32 mouse cellular contexts compared by ENCODE assay signal in the genomic region with DNA sequence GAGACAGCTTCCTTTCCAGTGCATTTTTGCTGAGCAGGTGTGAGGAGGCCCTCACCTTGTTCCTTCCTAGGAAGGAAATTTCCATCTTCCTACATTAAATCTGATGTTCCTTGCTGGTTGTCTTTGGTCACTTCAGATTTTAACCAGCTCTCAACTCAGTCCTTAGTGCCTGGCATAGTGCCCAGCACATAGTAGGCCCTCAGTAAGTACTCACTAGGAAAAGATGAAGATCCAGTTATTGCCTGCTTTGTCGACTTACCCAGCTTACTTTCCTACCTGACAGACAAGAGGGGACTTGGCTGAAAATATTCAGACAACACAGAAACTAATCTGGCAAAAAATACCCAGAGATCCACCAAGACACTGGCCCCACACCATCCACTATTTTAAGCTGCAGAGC. TPM values are rescaled to one million over a fixed set of nuclear protein-coding genes. Genes with fewer than 3 reads are reported as not detected.
DNase-seq lines count a peak whose midpoint lies in the region; ATAC-seq and TF ChIP-seq lines count a peak whose summit lies in the region.
"Had no signal": no experiment of that assay in that cellular context is flagged by ENCODE, and none has a peak within 500 bp of the region (broad histone marks: within the 10 kb centered on the region; RNA-seq: fewer than 3 reads in every experiment).

No protein-coding gene starts in this region.

- no peak for TF ChIP-seq EP300 in lung, postnatal 0 days (IDR thresholded peaks at IDR 0.05)

- no peak overlapping the region for H3K4me3 ChIP-seq in heart, embryonic 12.5 days
- H3K4me3 ChIP-seq in intestine, embryonic 15.5 days (replicated peaks): no peak overlapping the region
- H3K4me3 ChIP-seq in intestine, postnatal 0 days (ENCODE audit: low read depth, low read length): no peak overlapping the region
- H3K4me3 ChIP-seq in lung, postnatal 0 days (ENCODE audit: low read depth, low read length): no peak overlapping the region
- H3K4me3 ChIP-seq in limb, embryonic 15.5 days: no peak overlapping the region
- H3K4me3 ChIP-seq: embryonic facial prominence, embryonic 13.5 days; forebrain, embryonic 10.5 days; forebrain, embryonic 15.5 days; heart, adult 2 months; kidney, embryonic 15.5 days; liver, embryonic 15.5 days; megakaryocyte, embryonic 14.5 days; midbrain, embryonic 12.5 days; myocyte; neural tube, embryonic 12.5 days had no signal

- H3K27ac ChIP-seq in heart, embryonic 12.5 days (ENCODE audit: poor library complexity, severe bottlenecking): 0 out of 2 replicates have a peak overlapping the region, but pooled peaks have one; percentile 21
- H3K27ac ChIP-seq in intestine, embryonic 15.5 days: peak overlapping the region; percentile 90; the same call in 1 of the 2 replicates
- H3K27ac ChIP-seq in intestine, postnatal 0 days (ENCODE audit: low read depth, low read length): no peak overlapping the region
- peak overlapping the region; percentile 78; the same call in 1 of the 2 replicates for H3K27ac ChIP-seq in lung, postnatal 0 days (ENCODE audit: low read length)
- peak overlapping the region; percentile 47; the same call in 1 of the 2 replicates for H3K27ac ChIP-seq in limb, embryonic 15.5 days
- H3K27ac ChIP-seq: forebrain, embryonic 15.5 days; heart, adult 2 months; liver, embryonic 15.5 days; midbrain, embryonic 12.5 days; neural tube, embryonic 12.5 days had no signal

- intact Hi-C loops in heart, postnatal 25 days (cut with DNase I): no loop called here
- intact Hi-C loops in left cerebral cortex, postnatal 14 days (cut with DNase I): no loop called here

- no peaks in the 10 kb centered on the region for H3K27me3 ChIP-seq in heart, embryonic 12.5 days (replicated peaks)
- no peaks in the 10 kb centered on the region for H3K27me3 ChIP-seq in intestine, embryonic 15.5 days (replicated peaks)
- no peaks in the 10 kb centered on the region for H3K27me3 ChIP-seq in intestine, postnatal 0 days (replicated peaks; ENCODE audit: control insufficient read depth, insufficient read depth, low read length)
- no peaks in the 10 kb centered on the region for H3K27me3 ChIP-seq in lung, postnatal 0 days (replicated peaks; ENCODE audit: insufficient read depth, low read length)
- H3K27me3 ChIP-seq in limb, embryonic 15.5 days: no peaks in the 10 kb centered on the region
- H3K27me3 ChIP-seq: embryonic facial prominence, embryonic 13.5 days; forebrain, embryonic 15.5 days; kidney, embryonic 15.5 days; liver, embryonic 15.5 days; megakaryocyte, embryonic 14.5 days; midbrain, embryonic 12.5 days; neural tube, embryonic 12.5 days had no signal

- peaks cover 38% of the 10 kb centered on the region for H3K4me1 ChIP-seq in heart, embryonic 12.5 days (replicated peaks)
- peaks cover 47% of the 10 kb centered on the region for H3K4me1 ChIP-seq in intestine, embryonic 15.5 days (replicated peaks)
- H3K4me1 ChIP-seq in intestine, postnatal 0 days (replicated peaks; ENCODE audit: control insufficient read depth, insufficient read depth, low read length): peaks cover 13% of the 10 kb centered on the region
- peaks cover 41% of the 10 kb centered on the region for H3K4me1 ChIP-seq in lung, postnatal 0 days (ENCODE audit: insufficient read depth, low read depth, low read length)
- peaks cover 29% of the 10 kb centered on the region for H3K4me1 ChIP-seq in limb, embryonic 15.5 days

- 0 out of 2 replicates have a peak, but pooled peaks cover 3% of the 10 kb centered on the region for H3K9me3 ChIP-seq in heart, embryonic 12.5 days (replicated peaks)
- H3K9me3 ChIP-seq in intestine, embryonic 15.5 days: no peaks in the 10 kb centered on the region
- H3K9me3 ChIP-seq in intestine, postnatal 0 days (ENCODE audit: control insufficient read depth): no peaks in the 10 kb centered on the region
- H3K9me3 ChIP-seq in lung, postnatal 0 days (ENCODE audit: low read length): no peaks in the 10 kb centered on the region
- H3K9me3 ChIP-seq in limb, embryonic 15.5 days: no peaks in the 10 kb centered on the region
- H3K9me3 ChIP-seq: embryonic facial prominence, embryonic 13.5 days; forebrain, embryonic 10.5 days; forebrain, embryonic 15.5 days; liver, embryonic 15.5 days; midbrain, embryonic 12.5 days; neural tube, embryonic 12.5 days had no signal

- DNase-seq in heart, postnatal 25 days (ENCODE audit: low spot score): no peak
- no peak for DNase-seq in lung, postnatal 0 days (ENCODE audit: low spot score)
- no peak for DNase-seq in lung, postnatal 4 days
- no peak for DNase-seq in left cerebral cortex, postnatal 14 days (ENCODE audit: low spot score in 2 of 2)
- DNase-seq: adrenal gland, adult 2 months; adrenal gland, postnatal 36 days; cerebellum, adult 18-20 months; gastrocnemius, postnatal 36 days; heart, adult 2 months; heart, postnatal 14 days; kidney, adult 11 months; kidney, postnatal 25 days; left cerebral cortex, postnatal 4 days; lung, postnatal 10 days; right cerebral cortex, adult 18-20 months; thymus, adult 18-20 months; thymus, postnatal 36 days had no signal

- ATAC-seq in heart, embryonic 12.5 days (ENCODE audit: insufficient number of reproducible peaks, low FRiP score): no peak
- no peak for ATAC-seq in intestine, embryonic 15.5 days
- no peak for ATAC-seq in intestine, postnatal 0 days
- ATAC-seq in lung, postnatal 0 days: no peak
- ATAC-seq in limb, embryonic 15.5 days (ENCODE audit: insufficient number of reproducible peaks, low FRiP score, low TSS enrichment, low read depth): no peak
- ATAC-seq: activated CD4-positive, CD25-positive, alpha-beta regulatory T cell, adult 4 months; forebrain, embryonic 15.5 days; hindbrain, embryonic 16.5 days had no signal

- H3K9ac ChIP-seq in heart, embryonic 12.5 days: no peak overlapping the region
- H3K9ac ChIP-seq in intestine, embryonic 15.5 days: no peak overlapping the region
- no peak overlapping the region for H3K9ac ChIP-seq in intestine, postnatal 0 days (ENCODE audit: low read depth, low read length)
- no peak overlapping the region for H3K9ac ChIP-seq in lung, postnatal 0 days (replicated peaks; ENCODE audit: low read depth)
- H3K9ac ChIP-seq in limb, embryonic 15.5 days: no peak overlapping the region
- H3K9ac ChIP-seq: embryonic facial prominence, embryonic 13.5 days; forebrain, embryonic 15.5 days; kidney, embryonic 15.5 days; liver, embryonic 15.5 days; midbrain, embryonic 12.5 days; neural tube, embryonic 12.5 days had no signal

- 81% methylated on average over 1 of the region's 1 CpGs for WGBS in heart, embryonic 12.5 days
- 42% methylated on average over 1 of the region's 1 CpGs for WGBS in intestine, embryonic 15.5 days
- WGBS in intestine, postnatal 0 days: 56% methylated on average over 1 of the region's 1 CpGs
- 62% methylated on average over 1 of the region's 1 CpGs for WGBS in lung, postnatal 0 days
- 67% methylated on average over 1 of the region's 1 CpGs for WGBS in limb, embryonic 15.5 days

- peaks cover 25% of the 10 kb centered on the region for H3K36me3 ChIP-seq in heart, embryonic 12.5 days
- H3K36me3 ChIP-seq in intestine, embryonic 15.5 days: 0 out of 2 replicates have a peak, but pooled peaks cover 4% of the 10 kb centered on the region
- H3K36me3 ChIP-seq in intestine, postnatal 0 days (ENCODE audit: control insufficient read depth, insufficient read depth): peaks cover 10% of the 10 kb centered on the region
- no peaks in the 10 kb centered on the region for H3K36me3 ChIP-seq in lung, postnatal 0 days (ENCODE audit: insufficient read depth, low read length)
- peaks cover 18% of the 10 kb centered on the region for H3K36me3 ChIP-seq in limb, embryonic 15.5 days
- H3K36me3 ChIP-seq: forebrain, embryonic 15.5 days had no signal

- TF ChIP-seq CTCF in intestine, postnatal 0 days (IDR thresholded peaks at IDR 0.05; ENCODE audit: low read depth): no peak
- TF ChIP-seq CTCF in lung, postnatal 0 days (IDR thresholded peaks at IDR 0.05): no peak

- no peak overlapping the region for H3K4me2 ChIP-seq in heart, embryonic 12.5 days
- no peak overlapping the region for H3K4me2 ChIP-seq in intestine, embryonic 15.5 days (replicated peaks)
- H3K4me2 ChIP-seq in intestine, postnatal 0 days (replicated peaks; ENCODE audit: low read depth): no peak overlapping the region
- no peak overlapping the region for H3K4me2 ChIP-seq in lung, postnatal 0 days (replicated peaks; ENCODE audit: low read depth, low read length)
- no peak overlapping the region for H3K4me2 ChIP-seq in limb, embryonic 15.5 days
- H3K4me2 ChIP-seq: embryonic facial prominence, embryonic 13.5 days; forebrain, embryonic 15.5 days; kidney, embryonic 15.5 days; liver, embryonic 15.5 days; midbrain, embryonic 12.5 days; neural tube, embryonic 12.5 days had no signal

RNA-seq across cellular contexts. Expression of gene Zfp36l1, which starts 8.6 kb away (rescaled TPM):
- polyA plus RNA-seq in heart, embryonic 12.5 days (2016; fragmentation: Nextera tagmentation; extraction: Ambion mirVana): 98.4 and 101 TPM in 2 replicates
- 100 to 1,000 TPM in 1 of 2 experiments, 10 to 100 TPM in 1; 96.9 to 110 TPM for total RNA-seq in heart, postnatal 25 days (2021)
- polyA plus RNA-seq in intestine, embryonic 15.5 days (2015; fragmentation: Nextera tagmentation; extraction: Ambion mirVana): 95.8 and 107 TPM in 2 replicates
- polyA plus RNA-seq in intestine, postnatal 0 days (2015; fragmentation: Nextera tagmentation; extraction: Ambion mirVana): 77.9 and 80.7 TPM in 2 replicates
- 123 and 145 TPM in 2 replicates for polyA plus RNA-seq in lung, postnatal 0 days (2015; fragmentation: Nextera tagmentation; extraction: Ambion mirVana)
- 147 and 148 TPM in 2 replicates for polyA plus RNA-seq in limb, embryonic 15.5 days (2015; fragmentation: Nextera tagmentation; extraction: Ambion mirVana)
- total RNA-seq in left cerebral cortex, postnatal 14 days (2021): 10 to 100 TPM; 36.3 to 39.5 TPM
